Mouse (Mus musculus): ENCODE data around the gene St6galnac6.

The St6galnac6 gene

GRCm38 (mm10) chr2:32633660-32634059, 34.2 kb downstream of the St6galnac6 start:
- ATAC-seq (ENCODE audit: insufficient number of reproducible peaks, low FRiP score, low TSS enrichment): no peak

GRCm38 (mm10) chr2:32634277-32635105, 35.0 kb downstream of the St6galnac6 start:
- no peak for ATAC-seq (ENCODE audit: insufficient number of reproducible peaks, low FRiP score, low TSS enrichment)

GRCm38 (mm10) chr2:32636617-32637016, 37.1 kb downstream of the St6galnac6 start:
- ATAC-seq (ENCODE audit: insufficient number of reproducible peaks, low FRiP score, low TSS enrichment): no peak

GRCm38 (mm10) chr2:32637778-32638281, 38.3 kb downstream of the St6galnac6 start:
- ATAC-seq (ENCODE audit: insufficient number of reproducible peaks, low FRiP score, low TSS enrichment): no peak

- no peak for ATAC-seq (ENCODE audit: insufficient number of reproducible peaks, low FRiP score, low TSS enrichment)
These were observed 40.1 kb downstream of the St6galnac6 start for GRCm38 (mm10) chr2:32639632-32640031.

GRCm38 (mm10) chr2:32640550-32641051, 41.1 kb downstream of the St6galnac6 start:
- no peak for ATAC-seq (ENCODE audit: insufficient number of reproducible peaks, low FRiP score, low TSS enrichment)

- no peak for ATAC-seq (ENCODE audit: insufficient number of reproducible peaks, low FRiP score, low TSS enrichment)
These were observed 42.3 kb downstream of the St6galnac6 start for GRCm38 (mm10) chr2:32641810-32642209.

GRCm38 (mm10) chr2:32642813-32643212, 43.3 kb downstream of the St6galnac6 start:
- no peak for ATAC-seq (ENCODE audit: insufficient number of reproducible peaks, low FRiP score, low TSS enrichment)

GRCm38 (mm10) chr2:32644083-32644482, 44.6 kb downstream of the St6galnac6 start:
- ATAC-seq (ENCODE audit: insufficient number of reproducible peaks, low FRiP score, low TSS enrichment): no peak

GRCm38 (mm10) chr2:32644799-32645475, 45.4 kb downstream of the St6galnac6 start:
- ATAC-seq (ENCODE audit: insufficient number of reproducible peaks, low FRiP score, low TSS enrichment): no peak

- no peak for ATAC-seq (ENCODE audit: insufficient number of reproducible peaks, low FRiP score, low TSS enrichment)
These were observed 46.1 kb downstream of the St6galnac6 start for GRCm38 (mm10) chr2:32645647-32646046.

- no peak for ATAC-seq (ENCODE audit: insufficient number of reproducible peaks, low FRiP score, low TSS enrichment)
These were observed 47.0 kb downstream of the St6galnac6 start, which contains the start of gene Eng for GRCm38 (mm10) chr2:32646379-32647056. Gene Eng, plus strand, starts transcription at chr2:32646595.

- no peak for ATAC-seq (ENCODE audit: insufficient number of reproducible peaks, low FRiP score, low TSS enrichment)
These were observed 47.9 kb downstream of the St6galnac6 start for GRCm38 (mm10) chr2:32647366-32647765.

- ATAC-seq (ENCODE audit: insufficient number of reproducible peaks, low FRiP score, low TSS enrichment): no peak
These were observed 54.3 kb downstream of the St6galnac6 start for GRCm38 (mm10) chr2:32653764-32654163.

GRCm38 (mm10) chr2:32654743-32655393, 55.4 kb downstream of the St6galnac6 start:
- ATAC-seq (ENCODE audit: insufficient number of reproducible peaks, low FRiP score, low TSS enrichment): no peak

- ATAC-seq (ENCODE audit: insufficient number of reproducible peaks, low FRiP score, low TSS enrichment): no peak
These were observed 55.9 kb downstream of the St6galnac6 start for GRCm38 (mm10) chr2:32655394-32655744.

GRCm38 (mm10) chr2:32655826-32656225, 56.3 kb downstream of the St6galnac6 start:
- ATAC-seq (ENCODE audit: insufficient number of reproducible peaks, low FRiP score, low TSS enrichment): no peak

GRCm38 (mm10) chr2:32658873-32659272, 59.4 kb downstream of the St6galnac6 start:
- ATAC-seq (ENCODE audit: insufficient number of reproducible peaks, low FRiP score, low TSS enrichment): no peak

- no peak for ATAC-seq (ENCODE audit: insufficient number of reproducible peaks, low FRiP score, low TSS enrichment)
These were observed 62.1 kb downstream of the St6galnac6 start for GRCm38 (mm10) chr2:32661509-32662107.

- no peak for ATAC-seq (ENCODE audit: insufficient number of reproducible peaks, low FRiP score, low TSS enrichment)
These were observed 62.8 kb downstream of the St6galnac6 start for GRCm38 (mm10) chr2:32662291-32662690.
